Mouse (Mus musculus) limb, embryonic 14.5 days (tissue): ENCODE data around the gene Pla2g4f. TPM values are rescaled to one million over a fixed set of nuclear protein-coding genes. Genes with fewer than 3 reads are reported as not detected.

ENCODE experiments used
- ATAC-seq: fragments of 200-750 bp; cut with Nextera tagmentation; 2 replicates; pipeline ENCODE4 v1.8.0; 2017; ENCODE audit warnings: low read depth, moderate number of reproducible peaks, moderate TSS enrichment; ENCODE audit not compliant: low FRiP score
- DNase-seq: peaks from one replicate; pipeline ENCODE4 v3.0.0-alpha.2; 2015; ENCODE audit warnings: low spot score
- H3K27ac ChIP-seq: fragments of 300-500 bp; sonication (generic); replicated peaks from 2 replicates; pipeline ENCODE4 v1.5.1; 2014; ENCODE audit warnings: low read depth, mild to moderate bottlenecking, low read length, moderate library complexity, mixed read lengths
- H3K27me3 ChIP-seq: fragments of 300-500 bp; sonication (generic); 2 replicates; pipeline ENCODE4 v1.6.1; 2014; ENCODE audit warnings: low read length, mixed read lengths; ENCODE audit not compliant: control insufficient read depth, insufficient read depth
- H3K36me3 ChIP-seq: fragments of 300-500 bp; sonication (generic); 2 replicates; pipeline ENCODE4 v1.6.1; 2014; ENCODE audit warnings: mild to moderate bottlenecking, low read length, moderate library complexity, mixed read lengths; ENCODE audit not compliant: control insufficient read depth, insufficient read depth
- H3K4me1 ChIP-seq: fragments of 300-500 bp; sonication (generic); 2 replicates; pipeline ENCODE4 v1.6.1; 2014; ENCODE audit warnings: antibody characterized with exemption, low read length, mixed read lengths; ENCODE audit not compliant: control insufficient read depth, insufficient read depth
- H3K4me2 ChIP-seq: fragments of 300-500 bp; sonication (generic); replicated peaks from 2 replicates; pipeline ENCODE4 v1.6.1; 2014; ENCODE audit warnings: low read depth, mild to moderate bottlenecking, low read length, moderate library complexity; ENCODE audit not compliant: severe bottlenecking
- H3K4me3 ChIP-seq: fragments of 300-500 bp; sonication (generic); replicated peaks from 2 replicates; pipeline ENCODE4 v1.5.1; 2014; ENCODE audit warnings: low read length
- H3K9ac ChIP-seq: fragments of 300-500 bp; sonication (generic); 2 replicates; pipeline ENCODE4 v1.6.1; 2014; ENCODE audit warnings: mild to moderate bottlenecking, low read depth, low read length, moderate library complexity; ENCODE audit not compliant: severe bottlenecking
- H3K9me3 ChIP-seq: fragments of 300-500 bp; sonication (generic); 2 replicates; pipeline ENCODE4 v1.6.1; 2016; ENCODE audit warnings: low read length; ENCODE audit not compliant: control insufficient read depth
- POLR2A ChIP-seq: fragments of 200-500 bp; IDR thresholded peaks from 2 replicates; pipeline ENCODE4 v1.8.0; 2012; ENCODE audit warnings: inconsistent platforms, mild to moderate bottlenecking, moderate library complexity, borderline replicate concordance; ENCODE audit not compliant: insufficient read depth, insufficient read length; ENCODE audit errors: extremely low read depth
- WGBS: fragments of 180-500 bp; shearing (Covaris S2); extraction: QIAGEN DNeasy Blood & Tissue Kit; methylation state at CpG from one replicate; pipeline ENCODE4 v1.1.7; 2014; 5-methylcytosine and 5-hydroxymethylcytosine counted together
- polyA plus RNA-seq, 2 experiments: library from polyadenylated mRNA; depleted of rRNA in 1 of 2; stranded (reverse) in 1 of 2; unstranded in 1 of 2; fragments of >200 nt; fragmentation: Nextera tagmentation in 1 of 2; extraction: Ambion mirVana in 1 of 2; gene quantifications; 2 replicates each; pipeline versions ENCODE4 v1.2.1 to v1.2.3; 2012 to 2014

Gene Pla2g4f
- polyA plus RNA-seq, 2 experiments: 3.6 to 5.5 TPM

DNA sequence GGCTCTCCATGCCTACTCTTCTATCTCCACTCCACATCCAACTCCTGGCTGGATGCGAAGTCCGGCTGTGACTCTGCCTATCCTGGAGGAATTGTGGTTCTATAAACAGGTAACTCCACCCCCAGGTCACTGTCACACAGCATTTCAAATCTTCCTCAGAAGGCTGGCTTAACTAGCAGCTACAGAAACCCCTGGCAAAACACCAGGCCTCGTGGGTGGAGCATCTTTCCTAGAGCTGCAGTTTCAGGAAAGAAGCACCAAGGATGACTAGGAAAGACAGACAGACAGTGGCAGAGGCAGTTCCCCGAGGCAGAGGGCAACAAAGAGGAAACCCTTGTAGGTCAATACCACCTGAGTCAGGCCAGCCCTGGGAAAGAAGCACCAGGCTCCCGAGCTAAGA is 25.0 kb downstream of the Pla2g4f start, which contains the start of gene Pla2g4d:
Pla2g4d (minus strand) TSS at position 203 of the 400 bp plus-strand sequence.
- ATAC-seq: no peak
- 61% methylated on average over 5 of the region's 5 CpGs for WGBS
- no peaks in the 10 kb centered on the region for H3K9me3 ChIP-seq

DNA sequence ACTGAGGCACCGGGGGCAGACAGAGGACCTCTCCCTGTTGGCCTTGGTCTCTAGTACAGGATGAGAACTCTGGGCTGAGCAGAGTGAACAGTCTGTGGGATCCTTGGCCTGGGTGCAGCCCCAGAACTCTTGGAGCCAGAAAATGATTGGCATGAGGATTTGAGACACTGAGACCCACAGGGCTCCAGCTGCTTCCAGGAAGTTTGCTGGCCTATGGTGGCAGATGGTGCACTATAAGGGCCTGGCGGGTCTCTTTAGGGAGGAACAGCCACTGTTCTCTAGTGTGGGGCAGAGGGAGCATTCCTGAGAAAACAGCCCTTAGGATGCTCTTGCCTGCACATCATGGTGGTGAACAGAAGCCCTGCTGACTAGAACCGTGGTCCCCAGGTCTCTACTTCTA is 25.6 kb downstream of the Pla2g4f start:
- Histone ChIP-seq H3K9me3 (no peaks in the 10 kb centered on the region), H3K36me3 (no peaks in the 10 kb centered on the region), H3K27ac (no peak overlapping the region), H3K4me3 (no peak overlapping the region), H3K27me3 (no peaks in the 10 kb centered on the region), H3K4me2 (no peak overlapping the region), H3K9ac (no peak overlapping the region), H3K4me1 (no peaks in the 10 kb centered on the region)
- WGBS: 72% methylated on average over 3 of the region's 3 CpGs
- no peak for ATAC-seq
- TF ChIP-seq POLR2A: no peak
- no peak for DNase-seq

More for the DNA sequence above, 25.0 kb downstream of the Pla2g4f start, which contains the start of gene Pla2g4d:
- Histone ChIP-seq H3K27me3 (no peaks in the 10 kb centered on the region), H3K4me1 (no peaks in the 10 kb centered on the region), H3K9ac (no peak within 1 kb of the TSS), H3K27ac (no peak within 1 kb of the TSS), H3K4me3 (no peak within 1 kb of the TSS), H3K4me2 (no peak within 1 kb of the TSS), H3K36me3 (no peaks in the 10 kb centered on the region)
- DNase-seq: no peak
- no peak for TF ChIP-seq POLR2A

DNA sequence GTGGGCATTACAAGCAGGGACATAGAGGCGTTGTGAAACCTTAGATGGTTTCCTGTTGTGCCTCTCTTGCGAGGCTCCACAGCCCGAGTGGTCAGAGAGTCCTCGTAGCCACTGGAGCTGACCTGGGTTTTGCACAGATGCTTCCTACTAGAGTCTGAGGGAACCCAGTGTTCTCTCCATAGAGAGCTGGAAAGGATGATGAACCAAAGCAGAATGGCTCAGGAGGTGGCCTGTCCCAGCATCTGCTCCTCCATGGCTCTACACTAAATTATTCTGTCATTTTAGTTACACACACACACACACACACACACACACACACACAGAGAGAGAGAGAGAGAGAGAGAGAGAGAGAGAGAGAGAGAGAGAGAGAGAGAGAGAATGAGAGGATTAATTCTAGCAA is 28.3 kb downstream of the Pla2g4f start:
- no peak for TF ChIP-seq POLR2A
- Histone ChIP-seq H3K27me3 (no peaks in the 10 kb centered on the region), H3K9me3 (no peaks in the 10 kb centered on the region), H3K9ac (no peak overlapping the region), H3K4me2 (no peak overlapping the region), H3K27ac (no peak overlapping the region), H3K36me3 (no peaks in the 10 kb centered on the region), H3K4me3 (no peak overlapping the region), H3K4me1 (no peaks in the 10 kb centered on the region)
- DNase-seq (no peak), ATAC-seq (no peak)
- 60% methylated on average over 4 of the region's 4 CpGs for WGBS

DNA sequence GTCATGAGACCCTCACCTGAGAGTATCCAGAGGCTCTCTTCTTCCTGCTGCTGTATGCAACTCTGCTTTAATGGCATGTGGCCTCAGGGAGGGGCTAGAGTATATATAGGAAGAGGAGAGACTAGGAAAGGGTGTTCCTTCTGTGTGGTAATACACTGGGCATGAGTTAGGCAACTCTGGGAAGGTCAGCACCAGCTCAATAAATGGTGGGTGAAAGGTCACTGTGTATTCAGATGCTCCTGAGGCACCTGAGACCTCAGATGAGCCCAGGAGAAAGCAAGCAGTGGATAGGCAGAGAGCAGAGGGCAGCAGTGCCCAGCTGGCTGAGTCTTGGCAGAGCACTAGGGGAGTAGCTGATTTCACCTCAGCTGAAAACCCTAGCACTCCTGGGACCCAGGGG is 29.3 kb downstream of the Pla2g4f start:
- H3K9me3 ChIP-seq: no peaks in the 10 kb centered on the region
- H3K4me2 ChIP-seq: no peak overlapping the region
- H3K9ac ChIP-seq: no peak overlapping the region
- ATAC-seq (no peak), DNase-seq (no peak)
- no peak overlapping the region for H3K27ac ChIP-seq
- no peaks in the 10 kb centered on the region for H3K27me3 ChIP-seq
- TF ChIP-seq POLR2A: no peak
- H3K4me3 ChIP-seq: no peak overlapping the region
- no peaks in the 10 kb centered on the region for H3K36me3 ChIP-seq
- no peaks in the 10 kb centered on the region for H3K4me1 ChIP-seq

DNA sequence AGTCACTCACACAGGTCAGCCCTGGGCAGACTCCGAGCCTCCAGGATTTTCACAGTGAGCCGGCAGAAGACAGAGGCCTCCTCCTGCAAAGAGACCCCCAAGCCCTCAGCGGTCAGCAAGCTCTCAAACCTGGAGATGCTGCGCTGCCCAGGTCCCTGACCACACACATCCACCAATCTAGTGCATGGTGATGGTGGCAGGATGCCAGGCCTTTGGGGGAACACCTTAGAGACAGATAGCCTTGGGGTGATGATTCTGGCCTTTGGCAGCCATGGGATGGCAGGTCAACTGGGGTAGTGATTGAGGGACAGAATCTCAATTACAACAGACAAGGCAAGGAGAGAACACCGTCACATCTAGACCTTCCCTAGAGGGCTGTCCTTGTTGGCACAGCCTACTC is 29.9 kb downstream of the Pla2g4f start:
- Histone ChIP-seq H3K27me3 (no peaks in the 10 kb centered on the region), H3K9ac (no peak overlapping the region), H3K9me3 (no peaks in the 10 kb centered on the region), H3K4me1 (no peaks in the 10 kb centered on the region), H3K4me2 (no peak overlapping the region), H3K4me3 (no peak overlapping the region), H3K27ac (no peak overlapping the region), H3K36me3 (no peaks in the 10 kb centered on the region)
- ATAC-seq (no peak), DNase-seq (no peak)
- TF ChIP-seq POLR2A: no peak
- 80% methylated on average over 5 of the region's 5 CpGs for WGBS

DNA sequence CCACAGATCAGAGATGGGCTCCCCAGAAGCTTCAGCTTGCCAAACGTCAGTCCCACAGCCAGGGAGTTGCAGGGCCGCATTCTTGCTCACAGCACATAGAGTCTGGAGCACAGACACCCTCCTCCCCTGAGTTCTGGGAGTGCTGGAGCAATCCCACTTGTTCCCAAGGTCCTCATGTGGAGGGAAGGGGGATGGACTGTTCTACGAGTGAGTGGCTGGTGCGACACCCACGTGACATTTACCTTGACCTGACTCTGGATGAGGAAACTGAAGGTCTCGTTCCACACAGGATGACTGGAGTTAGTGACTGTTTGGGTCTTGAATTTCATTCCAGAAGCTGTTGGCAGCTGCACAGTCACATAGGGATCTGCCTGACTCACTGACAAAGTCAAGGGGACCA is 30.4 kb downstream of the Pla2g4f start:
- no peak overlapping the region for H3K27ac ChIP-seq
- H3K9me3 ChIP-seq: no peaks in the 10 kb centered on the region
- no peaks in the 10 kb centered on the region for H3K36me3 ChIP-seq
- ATAC-seq (no peak), DNase-seq (no peak)
- no peak overlapping the region for H3K4me3 ChIP-seq
- 34% methylated on average over 6 of the region's 6 CpGs for WGBS
- no peak for TF ChIP-seq POLR2A
- H3K4me1 ChIP-seq: no peaks in the 10 kb centered on the region
- H3K27me3 ChIP-seq: no peaks in the 10 kb centered on the region
- H3K9ac ChIP-seq: no peak overlapping the region
- H3K4me2 ChIP-seq: no peak overlapping the region
